Mouse (Mus musculus): Measurements from ENCODE around the gene Casq2.

GRCm38 (mm10) chr3:102195762-102196161, 109.5 kb downstream of the Casq2 start:
- TF ChIP-seq GATA1 (IDR thresholded peaks at IDR 0.05; ENCODE audit: low read length): no peak
- no peak for TF ChIP-seq TAL1 (IDR thresholded peaks at IDR 0.05; ENCODE audit: low read length)
